Mouse (Mus musculus): ENCODE data around the gene AC140267.1. TPM values are rescaled to one million over a fixed set of nuclear protein-coding genes. Genes with fewer than 3 reads are reported as not detected.

The AC140267.1 gene
- polyA plus RNA-seq (2012; rRNA removed) = not detected in 2 replicates

DNA sequence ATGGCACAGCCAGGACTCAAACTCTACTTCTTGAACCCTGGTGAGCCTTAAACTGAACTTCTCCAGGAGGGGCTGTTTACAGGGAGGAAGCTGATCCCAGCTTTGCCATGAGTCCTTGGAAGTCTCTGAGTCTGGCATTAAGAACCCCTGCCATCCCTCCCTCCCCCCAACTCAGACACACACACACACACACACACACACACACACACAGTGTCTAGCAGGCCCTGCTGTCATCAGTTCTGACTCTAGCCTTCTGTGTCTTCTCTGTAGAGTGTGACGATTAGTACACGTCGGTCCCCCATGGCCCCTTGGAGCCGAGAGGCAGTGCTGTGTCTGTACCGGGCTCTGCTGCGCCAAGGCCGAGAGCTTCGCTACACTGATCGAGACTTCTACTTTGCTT lies at the start of gene AC140267.1:
AC140267.1 (plus strand) TSS at position 301 of the 400 bp plus-strand sequence.
- no peak for DNase-seq (ENCODE audit: low read depth, low spot score)
- 93% methylated on average over 9 of the region's 9 CpGs for WGBS

DNA sequence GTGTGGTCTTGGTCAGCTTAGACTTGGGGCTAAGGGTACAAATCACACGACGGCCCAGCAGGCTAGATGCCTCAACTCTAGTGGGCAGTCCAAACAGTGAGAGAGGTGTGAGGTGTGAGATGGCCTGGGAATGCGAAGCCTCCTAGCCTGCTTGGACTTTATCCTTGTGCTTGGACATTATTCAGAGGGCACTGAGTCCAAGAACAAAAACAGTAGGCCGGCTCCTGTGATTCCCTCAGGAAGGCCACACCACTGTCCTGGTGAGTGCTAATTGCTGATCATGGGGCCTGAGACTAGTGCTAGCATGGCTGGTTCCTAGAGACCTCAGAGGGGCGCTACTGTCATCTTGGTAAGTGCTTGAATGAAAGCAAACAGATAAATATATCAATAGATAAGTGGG lies 46.7 kb upstream of the AC140267.1 start:
- 43% methylated on average over 5 of the region's 5 CpGs for WGBS
- DNase-seq (ENCODE audit: low read depth, low spot score) = no peak

DNA sequence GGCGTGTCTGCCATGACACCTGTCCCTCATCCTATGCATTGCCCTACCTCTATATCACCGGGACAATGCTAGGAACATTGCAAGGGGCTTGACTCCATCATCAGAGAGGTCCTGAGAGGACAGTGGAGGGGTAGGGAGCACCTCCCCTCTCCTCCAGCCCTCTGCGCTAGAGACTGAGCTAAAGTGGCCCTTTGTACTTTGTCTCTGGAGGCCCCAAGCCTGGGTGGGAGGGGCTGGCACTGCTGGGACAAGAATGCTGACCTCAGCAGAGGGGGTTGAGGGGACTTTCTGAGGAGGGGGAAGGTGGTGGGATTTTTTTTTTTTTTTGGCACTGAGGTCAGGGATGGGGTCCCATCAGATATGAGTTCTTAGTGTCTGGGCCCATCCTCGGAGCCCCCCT lies 45.6 kb upstream of the AC140267.1 start:
- WGBS = 38% methylated on average over 4 of the region's 4 CpGs
- DNase-seq (ENCODE audit: low read depth, low spot score) = no peak

DNA sequence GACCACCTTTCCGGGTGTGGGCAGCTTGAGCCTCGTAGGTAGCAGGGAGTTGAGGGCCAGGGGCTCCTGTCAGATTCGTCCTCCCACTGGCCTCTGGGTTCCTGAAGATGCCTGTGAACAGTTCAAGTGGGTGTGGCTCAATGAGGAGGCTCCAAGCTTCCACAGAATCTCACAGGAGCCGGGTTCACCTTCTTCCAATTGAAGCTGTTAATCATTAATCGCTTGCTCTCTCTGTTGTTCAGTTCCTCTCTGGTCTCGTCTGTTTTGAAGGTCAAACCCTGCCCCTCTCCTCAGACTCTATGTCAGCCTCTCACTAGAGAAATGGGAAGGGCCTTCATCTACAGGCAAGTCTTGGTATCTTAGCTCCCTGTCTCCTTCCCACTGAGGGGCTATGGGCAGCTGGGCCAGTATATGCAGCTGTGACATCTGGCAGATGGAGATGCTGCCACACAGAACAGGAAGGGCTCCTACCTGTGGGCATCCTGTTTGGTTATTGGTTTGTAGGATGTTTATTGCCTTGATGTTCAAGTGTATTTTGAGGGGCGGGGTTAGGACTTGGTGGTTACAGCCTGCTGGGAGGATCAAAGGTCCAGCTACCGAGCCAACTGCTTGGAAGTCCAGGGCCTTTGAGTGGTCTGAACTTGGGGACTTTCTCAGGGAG lies 43.9 kb upstream of the AC140267.1 start:
- DNase-seq (ENCODE audit: low read depth, low spot score) = peak; percentile 85
- WGBS = 25% methylated on average over 8 of the region's 8 CpGs

DNA sequence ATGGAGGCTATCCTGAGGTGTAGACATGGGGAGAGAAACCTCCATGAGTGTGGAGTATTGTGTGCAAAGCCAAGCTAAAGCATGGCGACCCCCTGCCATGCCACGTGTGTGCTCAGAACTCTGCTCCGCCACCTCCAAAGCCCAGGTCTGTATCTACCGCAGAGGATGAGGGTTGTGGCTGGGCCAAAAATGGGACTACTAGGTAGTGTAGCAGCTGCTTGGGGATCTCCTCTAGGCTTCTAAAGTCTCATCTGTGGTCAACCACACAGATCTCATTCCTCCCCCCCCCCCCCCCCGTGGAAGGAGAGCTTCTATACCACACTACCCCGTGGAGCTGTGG lies 43.4 kb upstream of the AC140267.1 start:
- WGBS = 24% methylated on average over 6 of the region's 6 CpGs
- no peak for DNase-seq (ENCODE audit: low read depth, low spot score)

DNA sequence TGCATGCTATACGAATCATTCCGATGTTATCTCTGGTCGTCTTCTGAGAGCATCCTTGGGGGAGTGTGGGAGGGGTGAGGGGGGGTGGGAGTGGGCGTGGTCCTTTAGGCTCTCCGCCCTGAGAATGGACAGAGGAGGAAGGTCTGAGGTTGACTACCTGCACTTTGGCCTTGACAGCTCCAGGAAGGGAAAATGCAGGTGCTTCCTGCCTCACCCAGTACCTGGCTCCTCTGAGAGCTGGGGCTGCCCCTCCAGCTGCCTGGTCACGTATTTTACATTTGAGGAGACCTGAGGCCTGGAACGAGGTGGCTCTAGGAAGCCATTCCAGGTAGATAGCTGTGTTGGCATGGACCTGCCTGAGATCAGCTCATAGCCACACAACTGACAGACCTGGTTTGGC lies 42.8 kb upstream of the AC140267.1 start:
- WGBS = 30% methylated on average over 7 of the region's 7 CpGs
- DNase-seq (ENCODE audit: low read depth, low spot score) = no peak

DNA sequence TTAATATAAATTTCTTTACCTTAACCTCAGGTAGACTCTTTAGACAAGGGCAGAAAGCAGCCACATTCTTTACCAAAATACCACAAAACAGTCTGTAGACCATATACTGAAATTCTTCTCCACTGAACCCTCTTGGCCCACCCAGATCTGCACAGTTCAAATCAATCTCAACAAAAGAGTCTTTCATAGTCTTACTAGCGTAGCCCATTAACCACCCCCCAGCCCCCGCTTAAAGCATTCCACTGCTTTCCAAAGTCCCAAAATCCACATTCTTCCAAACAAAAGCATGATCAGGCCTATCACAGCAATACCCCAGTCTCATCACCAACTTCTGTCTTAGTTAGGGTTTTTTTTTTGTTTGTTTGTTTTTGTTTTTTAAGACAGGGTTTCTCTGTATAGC lies 36.1 kb upstream of the AC140267.1 start:
- DNase-seq (ENCODE audit: low read depth, low spot score) = no peak
- WGBS = 94% methylated on average over 2 of the region's 2 CpGs

DNA sequence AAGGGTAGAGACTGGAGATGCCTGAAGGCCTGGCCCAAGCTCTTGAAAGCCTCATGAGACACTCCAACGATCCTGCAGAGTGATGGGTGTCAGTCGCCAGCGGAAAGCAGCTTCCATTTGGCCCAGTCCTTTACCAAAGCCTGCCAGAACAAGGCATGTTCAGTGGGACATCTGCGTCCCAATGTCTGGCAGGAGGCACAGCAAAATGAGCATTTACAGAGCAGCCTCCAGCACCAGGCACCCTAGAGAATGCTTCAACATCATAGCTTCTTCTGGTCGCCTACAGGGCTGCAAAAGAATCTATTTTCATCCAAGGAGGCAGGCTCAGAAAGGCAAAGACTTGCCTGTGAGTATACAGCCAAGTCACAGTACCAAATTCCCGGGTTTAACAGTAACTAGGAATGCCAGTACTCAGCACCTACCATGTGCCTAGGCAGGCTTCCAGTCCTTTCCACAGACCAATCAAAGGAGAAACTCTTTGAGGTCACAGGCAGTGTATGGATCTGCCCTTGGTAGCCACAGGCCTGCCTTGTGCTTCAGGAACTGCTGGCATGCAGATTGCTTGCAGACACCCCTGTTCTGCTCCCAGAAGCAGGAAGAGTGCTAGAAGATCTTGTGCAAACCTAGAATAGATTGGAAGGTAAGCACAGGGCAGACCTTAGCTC lies 33.4 kb upstream of the AC140267.1 start:
- 83% methylated on average over 6 of the region's 6 CpGs for WGBS
- no peak for DNase-seq (ENCODE audit: low read depth, low spot score)

DNA sequence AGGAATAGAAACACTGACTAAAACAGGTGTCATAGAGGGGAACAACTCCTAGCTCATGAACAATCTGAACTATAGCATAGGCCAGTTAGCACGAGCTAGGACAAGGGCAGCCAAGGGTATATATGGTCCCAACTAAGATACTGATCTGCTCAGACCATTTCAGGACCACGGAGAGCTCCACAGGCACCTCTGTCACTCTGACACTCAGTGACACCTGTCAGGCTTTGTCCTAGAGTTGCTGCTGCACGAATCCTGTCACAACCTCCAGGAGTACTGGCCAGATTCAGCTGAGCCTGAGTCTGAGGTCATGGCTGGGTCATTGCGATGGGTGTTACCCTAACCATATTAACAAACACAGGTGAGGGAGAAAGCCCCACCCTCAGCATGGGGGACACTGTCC lies 32.2 kb upstream of the AC140267.1 start:
- no peak for DNase-seq (ENCODE audit: low read depth, low spot score)
- WGBS = 27% methylated on average over 4 of the region's 4 CpGs

DNA sequence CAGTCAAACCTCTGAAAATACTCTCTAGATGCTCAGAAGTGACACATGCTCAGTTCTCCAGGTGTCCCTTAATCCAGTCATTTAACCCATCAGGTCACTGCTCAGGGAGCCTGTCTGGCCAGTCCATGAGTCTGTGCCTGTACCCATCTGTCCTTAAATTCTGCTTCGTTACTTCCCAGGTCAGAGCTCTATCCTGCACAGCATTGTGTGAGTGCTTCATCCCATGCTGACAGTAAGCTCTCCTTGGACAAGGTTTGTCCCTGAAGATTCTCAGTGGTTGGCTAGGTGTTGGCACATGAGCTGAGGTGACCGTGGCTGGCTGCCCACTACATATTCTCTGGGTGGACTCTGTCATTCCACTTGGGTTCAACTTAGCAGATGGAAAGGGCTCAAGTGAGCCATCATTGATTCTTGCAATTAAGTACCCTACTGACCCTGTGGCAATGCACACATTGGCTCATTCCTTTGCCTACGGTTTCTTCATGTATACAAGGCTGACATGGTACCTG lies 29.5 kb upstream of the AC140267.1 start:
- DNase-seq (ENCODE audit: low read depth, low spot score) = no peak
- WGBS = 89% methylated on average over 3 of the region's 3 CpGs

DNA sequence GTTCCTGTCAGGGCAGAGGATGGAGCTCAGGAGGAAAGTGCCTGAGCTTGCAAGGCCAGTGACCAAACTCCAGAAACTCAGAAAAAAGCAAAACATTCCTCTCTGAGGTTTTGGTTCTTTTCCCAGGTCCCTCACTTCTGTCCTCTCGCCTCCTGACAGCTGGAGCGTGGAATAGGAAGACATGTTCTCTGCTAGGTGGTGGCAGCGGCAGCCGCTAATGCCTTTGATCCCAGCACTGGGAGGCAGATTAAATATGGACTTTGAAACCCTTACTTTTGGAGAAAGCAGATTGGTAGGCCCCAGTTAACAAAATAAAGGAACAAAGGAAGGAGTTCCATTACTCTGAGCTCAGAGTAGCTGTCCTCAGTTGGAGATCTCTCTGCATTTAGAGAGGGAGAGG lies 27.2 kb upstream of the AC140267.1 start:
- 21% methylated on average over 4 of the region's 4 CpGs for WGBS
- DNase-seq (ENCODE audit: low read depth, low spot score) = no peak

DNA sequence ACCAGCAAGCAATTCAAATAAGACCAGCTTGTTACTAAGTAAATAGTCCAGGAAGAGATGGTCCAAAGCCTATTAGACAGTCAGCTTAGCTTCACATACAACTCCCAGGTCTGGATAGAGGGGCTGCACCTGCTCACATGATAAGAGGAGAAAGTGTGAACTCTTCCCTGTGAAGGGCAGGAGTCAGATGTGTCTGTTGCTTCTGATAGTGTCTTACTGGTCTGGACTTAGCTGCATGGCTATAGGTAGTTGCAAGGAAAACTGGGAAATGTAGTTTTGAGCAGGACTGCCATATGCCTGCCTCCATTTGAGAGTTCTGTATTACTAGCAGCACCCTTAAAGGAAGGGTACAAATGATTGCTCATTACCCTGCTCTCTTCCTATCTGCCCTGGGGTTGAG lies 21.9 kb upstream of the AC140267.1 start:
- no peak for DNase-seq (ENCODE audit: low read depth, low spot score)

DNA sequence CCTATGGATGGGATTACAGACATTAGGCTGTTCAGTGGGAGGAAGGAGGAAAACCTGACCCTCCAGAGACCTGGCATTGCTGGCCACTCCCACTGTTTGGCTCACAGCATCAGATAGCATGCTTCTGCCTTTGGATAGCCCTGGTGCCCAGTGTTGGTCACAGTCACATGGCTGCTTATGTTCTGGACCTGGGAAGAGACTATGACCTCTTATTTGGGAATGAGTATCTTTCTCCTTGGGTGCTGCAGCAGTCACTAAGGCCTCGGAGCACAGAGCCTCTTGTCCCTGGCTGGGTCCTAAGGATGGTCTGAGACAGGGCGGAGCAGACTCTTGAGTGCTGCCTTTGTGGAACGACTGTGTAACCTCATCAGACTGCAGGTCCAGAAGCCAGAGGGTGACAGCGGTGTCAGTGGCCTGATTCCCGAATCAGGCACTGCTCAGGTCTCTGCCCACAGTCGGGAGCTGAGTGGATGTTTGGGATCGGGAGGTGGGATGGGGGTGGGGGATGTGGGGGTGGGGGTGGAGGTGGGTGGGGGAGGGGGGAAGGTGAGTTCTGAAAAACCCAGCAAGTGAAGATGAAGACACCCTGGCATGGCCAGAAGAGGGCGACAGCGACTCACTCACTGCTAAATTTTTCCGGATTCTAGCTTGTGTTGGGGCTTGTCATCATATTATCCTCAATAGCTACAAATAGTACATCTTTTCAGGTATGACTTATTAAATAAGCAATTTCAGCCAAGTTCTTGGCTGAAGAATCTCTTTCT lies 19.7 kb upstream of the AC140267.1 start:
- DNase-seq (ENCODE audit: low read depth, low spot score) = no peak
- WGBS = 29% methylated on average over 10 of the region's 10 CpGs

DNA sequence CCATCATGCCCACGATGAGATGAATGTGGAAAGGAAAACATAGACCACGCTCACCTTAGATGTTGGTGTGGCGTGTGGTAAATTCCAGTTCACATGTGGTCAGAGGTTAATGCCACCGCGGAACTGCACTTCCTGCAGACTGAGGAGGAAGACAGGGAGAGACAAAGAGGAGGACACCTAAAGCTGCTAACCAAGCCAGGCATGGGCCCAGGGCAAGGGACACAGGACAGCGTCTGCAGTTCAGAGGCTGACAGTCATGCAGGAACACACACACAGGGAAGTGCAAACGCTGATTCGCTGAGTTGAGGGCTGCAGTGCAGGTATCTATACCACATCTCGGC lies 19.2 kb upstream of the AC140267.1 start:
- WGBS = 58% methylated on average over 9 of the region's 9 CpGs
- no peak for DNase-seq (ENCODE audit: low read depth, low spot score)

DNA sequence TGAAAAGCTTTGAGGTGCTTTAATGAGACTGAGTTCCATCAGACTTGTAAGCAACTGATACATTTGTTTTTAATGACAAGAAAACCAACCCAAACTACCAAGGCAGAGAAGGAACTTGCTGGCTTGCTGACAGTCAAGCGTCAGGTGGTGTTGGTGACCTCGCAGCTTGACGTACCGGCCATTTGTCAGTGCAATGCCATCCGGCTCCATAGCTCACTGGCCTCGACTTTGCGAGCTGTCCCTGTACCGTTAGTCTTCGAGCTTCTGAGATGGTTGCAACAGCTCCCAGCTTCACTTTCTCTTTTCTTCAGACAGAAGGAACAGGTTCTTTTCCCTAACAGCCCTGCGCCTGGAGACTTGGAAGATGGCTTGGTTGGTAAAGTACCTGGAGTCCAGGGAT lies 18.2 kb upstream of the AC140267.1 start:
- WGBS = 84% methylated on average over 10 of the region's 10 CpGs
- no peak for DNase-seq (ENCODE audit: low read depth, low spot score)

DNA sequence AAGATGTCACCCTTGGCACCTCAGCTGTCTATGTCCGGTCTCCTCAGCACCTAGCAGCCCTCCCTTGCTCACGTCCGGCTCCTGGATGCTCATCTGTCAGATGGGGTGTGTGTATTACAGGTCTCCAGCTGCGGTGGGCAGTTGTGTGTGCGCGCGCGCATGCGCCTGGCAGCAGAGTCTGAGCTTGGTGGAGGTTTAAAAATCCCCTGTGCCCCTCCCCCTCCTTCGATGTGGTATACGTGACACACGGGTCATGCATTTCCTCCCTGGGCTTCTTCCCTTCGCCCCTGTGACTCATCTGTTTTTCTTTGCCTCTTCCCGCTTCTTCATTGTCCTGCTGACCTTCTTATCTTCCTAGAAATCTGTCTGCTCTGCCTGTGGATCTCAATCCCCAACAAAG lies 16.4 kb upstream of the AC140267.1 start:
- 28% methylated on average over 14 of the region's 14 CpGs for WGBS
- DNase-seq (ENCODE audit: low read depth, low spot score) = no peak

DNA sequence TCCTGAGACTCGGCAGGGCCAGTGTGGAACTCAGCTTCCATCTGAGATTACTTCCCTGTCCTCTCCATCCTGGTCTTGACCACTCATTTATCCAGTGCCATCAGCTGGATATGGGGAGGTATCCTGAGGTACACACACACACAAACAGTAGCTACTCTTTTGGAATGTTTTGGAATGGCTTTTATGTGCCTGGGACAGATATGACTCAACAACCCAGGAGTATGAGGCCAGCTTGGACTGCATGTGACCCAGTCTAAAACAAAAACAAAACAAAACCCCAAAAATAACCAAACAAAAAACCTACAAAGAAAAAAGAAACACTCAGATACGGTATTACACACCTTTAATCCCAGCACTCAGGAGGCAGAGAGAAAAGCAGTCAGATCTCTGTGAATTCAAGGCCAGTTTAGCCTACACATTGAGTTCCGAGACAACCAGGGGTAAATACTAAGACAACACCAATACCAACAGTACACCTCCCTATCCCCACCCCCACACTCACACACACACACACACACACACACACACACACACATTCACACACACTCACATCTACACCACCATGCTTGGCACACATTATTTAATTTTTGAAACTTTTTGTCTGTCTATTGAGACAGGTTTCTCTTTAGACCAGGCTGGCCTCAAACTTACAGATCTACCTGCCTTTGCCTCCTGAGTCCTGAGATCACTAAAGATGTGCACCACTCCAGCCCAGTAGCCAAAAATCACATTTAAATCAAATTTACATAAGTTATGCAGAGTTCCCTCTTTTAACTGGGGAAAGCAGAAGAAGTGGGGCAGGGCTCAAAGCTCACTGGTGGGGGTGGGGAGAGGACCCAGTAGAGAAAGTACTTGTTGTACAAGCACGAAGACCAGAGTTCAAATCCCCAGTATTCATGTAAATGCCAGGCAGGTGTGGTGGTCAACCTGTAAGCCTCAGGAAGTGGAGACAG lies 15.7 kb upstream of the AC140267.1 start:
- no peak for DNase-seq (ENCODE audit: low read depth, low spot score)
- WGBS = 56% methylated on average over 4 of the region's 4 CpGs

DNA sequence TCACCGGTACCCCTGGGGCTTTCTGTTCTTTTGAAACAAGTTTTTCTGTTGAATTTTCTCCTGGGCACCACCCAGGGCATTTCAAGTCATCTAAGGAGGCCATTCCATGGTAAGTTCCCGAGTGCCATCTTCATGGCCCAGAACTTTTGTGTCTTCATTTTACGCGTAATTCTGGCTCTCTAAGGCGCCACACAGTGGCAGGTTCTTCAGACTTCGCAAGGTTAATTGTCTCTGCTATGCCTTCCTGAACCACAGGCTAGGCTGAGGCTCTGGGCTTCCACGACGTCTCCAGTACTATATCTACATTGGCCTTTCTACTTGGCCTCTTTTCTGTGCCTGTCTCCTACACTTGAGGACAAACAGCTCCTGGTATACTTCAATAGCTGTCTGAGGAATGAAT lies 14.6 kb upstream of the AC140267.1 start:
- 64% methylated on average over 8 of the region's 8 CpGs for WGBS
- no peak for DNase-seq (ENCODE audit: low read depth, low spot score)

DNA sequence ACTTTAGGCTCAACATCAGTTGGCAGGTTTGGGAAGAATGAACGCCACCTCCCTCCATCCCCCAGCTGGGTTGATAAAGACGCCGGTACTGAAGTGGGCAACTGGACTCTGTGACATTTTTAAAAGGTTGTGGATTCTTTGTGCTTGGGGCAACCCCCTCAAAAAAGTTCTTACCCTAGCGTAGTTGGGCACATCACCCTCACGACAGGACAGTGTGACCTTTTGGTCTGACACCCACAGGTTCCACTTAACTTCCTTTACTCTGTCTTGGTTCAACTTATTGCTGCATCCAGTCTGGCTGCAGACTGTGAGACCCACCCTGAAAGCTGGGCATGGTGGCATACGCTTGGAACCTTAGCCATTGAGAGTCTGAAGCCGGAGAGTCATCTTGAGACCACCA lies 11.9 kb upstream of the AC140267.1 start:
- WGBS = 91% methylated on average over 7 of the region's 7 CpGs
- DNase-seq (ENCODE audit: low read depth, low spot score) = no peak

DNA sequence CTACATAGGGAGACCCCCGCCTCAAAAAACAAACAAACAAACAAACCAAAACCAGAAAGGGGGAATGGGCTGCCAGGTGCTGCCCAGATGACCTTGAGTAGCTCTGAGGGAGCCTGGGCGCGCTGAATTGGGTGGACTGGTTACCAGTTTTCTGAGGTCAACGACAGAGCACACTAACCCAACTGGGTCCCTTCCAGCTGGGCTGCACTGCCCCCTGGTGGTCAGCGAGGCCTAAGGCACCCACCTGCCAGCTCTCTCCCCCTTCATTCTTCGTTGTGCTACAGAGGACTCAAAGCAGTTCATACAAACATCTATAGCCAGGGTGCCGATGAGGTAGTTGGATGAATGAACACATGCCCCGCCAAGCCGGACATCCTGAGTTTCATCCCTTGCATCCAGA lies 10.4 kb upstream of the AC140267.1 start:
- DNase-seq (ENCODE audit: low read depth, low spot score) = peak; percentile 65
- WGBS = 15% methylated on average over 9 of the region's 9 CpGs

All from large intestine, adult 2 months (tissue).